Mouse (Mus musculus) liver, embryonic 14.5 days (tissue): ENCODE data around the gene Doxl2. TPM values are rescaled to one million over a fixed set of nuclear protein-coding genes. Genes with fewer than 3 reads are reported as not detected.

Experiments
- ATAC-seq: fragments of 200-750 bp; cut with Nextera tagmentation; 2 replicates; pipeline ENCODE4 v1.8.0; 2017; ENCODE audit warnings: moderate number of reproducible peaks, mild to moderate bottlenecking, moderate library complexity; ENCODE audit not compliant: insufficient read depth
- DNase-seq, 3 experiments: peaks; one replicate each; pipeline ENCODE4 v3.0.0-alpha.2; 2012 to 2013; ENCODE audit warnings: low read depth in 3 of 3, low spot score in 3 of 3
- H3K27ac ChIP-seq: fragments of 300-500 bp; sonication (generic); 2 replicates; pipeline ENCODE4 v1.5.1; 2014; ENCODE audit warnings: moderate library complexity, mild to moderate bottlenecking, control low read depth, inconsistent platforms
- H3K27me3 ChIP-seq: fragments of 300-500 bp; sonication (generic); 2 replicates; pipeline ENCODE4 v1.6.1; 2014; ENCODE audit warnings: mild to moderate bottlenecking, low read length, moderate library complexity; ENCODE audit not compliant: control insufficient read depth, insufficient read depth
- H3K36me3 ChIP-seq: fragments of 300-500 bp; sonication (generic); replicated peaks from 2 replicates; pipeline ENCODE4 v1.6.1; 2014; ENCODE audit warnings: low read depth; ENCODE audit not compliant: control insufficient read depth, insufficient read depth
- H3K4me1 ChIP-seq, 2 experiments: fragments of 200-500 bp in 1 of 2; fragments of 300-500 bp in 1 of 2; sonication (generic) in 1 of 2; replicated peaks; 2 replicates each; pipeline ENCODE4 v1.6.1; 2012 to 2014; ENCODE audit warnings: antibody characterized with exemption in 1 of 2, inconsistent platforms in 1 of 2, low read length in 1 of 2; ENCODE audit not compliant: control insufficient read depth in 2 of 2, insufficient read depth in 2 of 2
- H3K4me2 ChIP-seq: fragments of 300-500 bp; sonication (generic); 2 replicates; pipeline ENCODE4 v1.6.1; 2014; ENCODE audit warnings: low read depth, mild to moderate bottlenecking, control low read depth, moderate library complexity
- H3K4me3 ChIP-seq, 2 experiments: fragments of 200-500 bp in 1 of 2; fragments of 300-500 bp in 1 of 2; sonication (generic) in 1 of 2; 2 replicates each; pipeline ENCODE4 v1.5.1; 2012 to 2014; ENCODE audit warnings: low read depth in 2 of 2, low read length in 2 of 2, mild to moderate bottlenecking in 2 of 2, control low read depth in 1 of 2, inconsistent platforms in 1 of 2, moderate library complexity in 1 of 2; ENCODE audit not compliant: insufficient read depth in 1 of 2
- H3K9ac ChIP-seq: fragments of 300-500 bp; sonication (generic); replicated peaks from 2 replicates; pipeline ENCODE4 v1.6.1; 2014; ENCODE audit warnings: mild to moderate bottlenecking, control low read depth, moderate library complexity
- H3K9me3 ChIP-seq: fragments of 300-500 bp; sonication (generic); 2 replicates; pipeline ENCODE4 v1.6.1; 2016; ENCODE audit warnings: low read length, mixed read lengths; ENCODE audit not compliant: control insufficient read depth
- CTCF ChIP-seq: IDR thresholded peaks from 2 replicates; pipeline ENCODE4 v1.5.1; 2016; ENCODE audit warnings: antibody characterized with exemption, low read depth, control low read depth
- EP300 ChIP-seq: IDR thresholded peaks from 2 replicates; pipeline ENCODE4 v1.6.1; 2016; ENCODE audit warnings: antibody characterized with exemption, low read depth
- whole genome bisulfite sequencing: fragments of 180-500 bp; shearing (Covaris S2); extraction: QIAGEN DNeasy Blood & Tissue Kit; methylation state at CpG from one replicate; pipeline ENCODE4 v1.1.7; 2014; ENCODE audit not compliant: insufficient replicate concordance; 5-methylcytosine and 5-hydroxymethylcytosine counted together
- polyA plus RNA-seq, 2 experiments: library from polyadenylated mRNA; depleted of rRNA in 1 of 2; stranded (reverse) in 1 of 2; unstranded in 1 of 2; fragments of >200 nt; fragmentation: Nextera tagmentation in 1 of 2; extraction: Ambion mirVana in 1 of 2; gene quantifications; 2 replicates each; pipeline versions ENCODE4 v1.2.1 to v1.2.3; 2012 to 2014

Gene Doxl2
- polyA plus RNA-seq, 2 experiments: not detected

DNA sequence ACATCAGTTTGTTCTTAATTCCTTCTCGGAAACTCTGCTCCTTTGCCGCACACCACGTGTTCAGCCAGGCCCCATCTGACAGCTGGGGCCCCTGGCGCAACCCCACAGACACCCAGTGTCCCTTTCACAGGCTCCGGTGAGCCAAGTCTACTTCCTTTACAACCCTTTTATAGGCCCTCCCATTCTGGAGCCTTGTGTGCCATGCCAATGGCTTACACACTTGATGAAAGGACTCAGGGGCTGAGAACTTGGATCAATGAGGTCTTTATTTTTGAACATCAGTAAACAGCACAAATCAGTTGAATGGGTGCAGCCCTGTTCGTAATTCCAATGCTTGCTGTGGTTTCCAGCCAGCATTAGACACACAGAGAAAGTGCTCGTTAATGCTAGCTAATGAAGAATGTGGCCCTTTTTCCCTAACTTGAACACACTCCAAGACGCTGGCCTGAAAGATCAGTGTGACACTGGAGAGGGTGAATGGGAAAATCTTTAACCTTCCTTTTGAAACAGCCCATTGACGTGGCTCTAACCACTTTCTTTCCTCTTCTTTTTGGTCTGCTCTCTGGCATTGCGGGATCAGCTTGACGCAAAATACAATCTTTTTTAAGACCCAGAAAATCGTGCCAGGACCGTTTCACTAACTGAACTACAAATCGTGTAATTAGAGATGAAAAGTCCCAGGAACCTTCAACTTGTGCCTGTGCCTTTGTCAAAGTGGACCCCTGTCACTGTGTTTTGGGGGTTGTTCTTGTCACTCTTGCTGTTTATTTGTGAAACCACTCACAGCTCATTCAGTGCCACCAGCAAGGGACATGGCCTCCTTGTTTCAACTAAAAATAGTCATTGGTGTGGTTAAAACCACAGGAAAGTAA lies 46.6 kb downstream of the Doxl2 start:
- DNase-seq (no peak), ATAC-seq (no peak)
- Histone ChIP-seq H3K9me3 (no peaks in the 10 kb centered on the region), H3K27ac (no peak overlapping the region), H3K4me1 (no peaks in the 10 kb centered on the region; a peak in 1 of 4 replicates), H3K9ac (no peak overlapping the region), H3K27me3 (no peaks in the 10 kb centered on the region), H3K4me3 (no peak overlapping the region), H3K36me3 (no peaks in the 10 kb centered on the region), H3K4me2 (no peak overlapping the region)
- no peak for TF ChIP-seq CTCF
- no peak for TF ChIP-seq EP300
- WGBS: 53% methylated on average over 14 of the region's 14 CpGs

DNA sequence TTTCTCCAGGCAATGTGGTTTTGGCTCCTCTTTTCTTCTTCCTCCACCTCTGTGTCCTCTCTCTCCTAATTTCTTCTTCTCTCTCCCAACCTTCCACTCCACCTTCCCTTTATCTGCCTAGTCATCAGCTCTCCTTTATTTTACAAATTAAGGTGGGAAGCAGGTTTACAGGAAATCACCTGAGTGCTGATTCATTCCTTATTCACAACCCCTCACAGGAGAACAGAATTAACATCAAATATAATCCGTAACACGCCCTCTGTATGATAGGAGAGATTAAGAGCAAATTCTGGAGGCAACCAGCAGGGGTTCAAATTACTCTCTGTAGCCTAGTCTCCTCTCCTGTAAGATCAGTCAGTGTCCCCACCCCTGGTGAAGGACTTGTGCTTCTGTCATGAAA lies 47.6 kb downstream of the Doxl2 start:
- H3K4me2 ChIP-seq: no peak overlapping the region
- DNase-seq (no peak), ATAC-seq (no peak)
- H3K9ac ChIP-seq: no peak overlapping the region
- WGBS: 63% methylated on average over 2 of the region's 2 CpGs
- H3K4me3 ChIP-seq: no peak overlapping the region
- H3K27me3 ChIP-seq: no peaks in the 10 kb centered on the region
- no peaks in the 10 kb centered on the region for H3K36me3 ChIP-seq
- H3K9me3 ChIP-seq: no peaks in the 10 kb centered on the region
- TF ChIP-seq EP300: no peak
- no peak for TF ChIP-seq CTCF
- no peak overlapping the region for H3K27ac ChIP-seq
- H3K4me1 ChIP-seq: no peaks in the 10 kb centered on the region

DNA sequence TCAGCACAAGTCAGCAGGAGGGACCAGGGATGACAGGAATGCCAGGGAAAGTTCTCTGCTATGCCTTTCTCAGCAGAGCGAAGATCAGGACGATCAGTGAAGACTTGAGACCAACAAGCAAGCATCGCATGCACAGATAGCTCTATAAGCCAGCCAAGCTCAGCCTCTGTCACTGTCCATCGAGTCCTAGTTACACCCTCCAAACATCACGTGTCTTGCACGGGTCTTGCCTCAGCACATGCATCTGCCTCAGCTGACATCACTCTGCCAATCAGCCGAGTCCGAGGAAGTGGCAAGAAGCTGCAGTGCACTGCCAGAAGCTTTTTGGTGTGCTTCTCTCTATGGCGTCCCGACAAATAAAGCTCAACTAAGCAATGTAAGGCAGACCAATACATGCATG lies 48.6 kb downstream of the Doxl2 start:
- WGBS: 60% methylated on average over 10 of the region's 10 CpGs

DNA sequence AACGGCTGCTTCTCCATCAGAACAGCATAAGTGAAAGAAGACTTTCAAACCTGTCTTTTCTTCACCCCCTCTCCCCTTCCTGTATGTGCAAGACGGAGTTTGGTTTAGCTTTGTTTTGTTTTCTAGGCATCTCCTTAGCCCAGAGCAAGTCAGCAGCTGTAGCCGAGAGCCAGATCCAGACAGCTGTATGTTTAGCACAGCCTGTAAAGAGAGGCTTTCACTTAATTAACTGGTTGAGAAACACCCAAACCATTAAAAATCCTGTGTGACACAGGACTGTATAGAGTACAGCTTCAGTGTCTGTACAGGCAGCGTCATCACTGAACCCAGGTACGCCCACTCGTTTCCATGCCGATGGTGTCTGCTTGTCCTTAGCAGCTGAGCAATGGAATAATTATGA lies 50.5 kb downstream of the Doxl2 start:
- 74% methylated on average over 7 of the region's 7 CpGs for WGBS
- no peak for ATAC-seq
- DNase-seq: no peak
- Histone ChIP-seq H3K9me3 (no peaks in the 10 kb centered on the region), H3K4me3 (no peak overlapping the region), H3K4me1 (no peaks in the 10 kb centered on the region), H3K36me3 (no peaks in the 10 kb centered on the region), H3K9ac (no peak overlapping the region), H3K4me2 (no peak overlapping the region), H3K27ac (no peak overlapping the region), H3K27me3 (no peaks in the 10 kb centered on the region)
- TF ChIP-seq CTCF (no peak), EP300 (no peak)

More for the DNA sequence above, 48.6 kb downstream of the Doxl2 start:
- no peaks in the 10 kb centered on the region for H3K9me3 ChIP-seq
- H3K4me2 ChIP-seq: no peak overlapping the region
- H3K27me3 ChIP-seq: no peaks in the 10 kb centered on the region
- no peak overlapping the region for H3K4me3 ChIP-seq
- H3K36me3 ChIP-seq: no peaks in the 10 kb centered on the region
- no peak overlapping the region for H3K27ac ChIP-seq
- H3K4me1 ChIP-seq: no peaks in the 10 kb centered on the region
- TF ChIP-seq CTCF: no peak
- no peak for TF ChIP-seq EP300
- ATAC-seq (no peak), DNase-seq (no peak)
- H3K9ac ChIP-seq: no peak overlapping the region

DNA sequence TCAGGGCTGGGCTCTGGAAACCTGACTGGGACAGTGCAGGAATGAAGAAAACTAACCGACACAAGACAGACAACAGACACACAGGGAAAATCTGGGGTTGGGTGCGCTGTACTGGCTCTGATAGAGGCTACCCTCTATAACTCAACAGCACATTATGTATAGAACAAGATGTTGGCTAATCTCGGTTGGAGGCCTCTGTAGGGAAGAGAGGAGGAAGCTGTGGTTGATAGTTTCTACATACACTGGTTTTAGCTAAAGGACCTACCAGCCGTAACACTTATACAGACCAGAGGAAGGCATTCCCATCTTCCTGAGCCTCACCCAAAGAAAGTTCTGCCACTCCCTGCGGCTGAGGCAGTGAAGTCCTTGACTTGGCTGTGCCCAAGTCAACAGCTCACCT lies 51.7 kb downstream of the Doxl2 start:
- Histone ChIP-seq H3K27me3 (no peaks in the 10 kb centered on the region), H3K9me3 (no peaks in the 10 kb centered on the region), H3K4me2 (no peak overlapping the region), H3K27ac (no peak overlapping the region), H3K4me3 (no peak overlapping the region), H3K36me3 (no peaks in the 10 kb centered on the region), H3K9ac (no peak overlapping the region), H3K4me1 (no peaks in the 10 kb centered on the region)
- 26% methylated on average over 5 of the region's 5 CpGs for WGBS
- DNase-seq (no peak), ATAC-seq (no peak)
- no peak for TF ChIP-seq EP300
- TF ChIP-seq CTCF: no peak
